Mouse (Mus musculus): Measurements from ENCODE around the gene Erf. TPM values are rescaled to one million over a fixed set of nuclear protein-coding genes. Genes with fewer than 3 reads are reported as not detected.
A peak's percentile ranks its signal among the peaks of the same experiment; 100 is the strongest.

The Erf gene
- polyA plus RNA-seq, 1 experiment = 41.1 TPM

DNA sequence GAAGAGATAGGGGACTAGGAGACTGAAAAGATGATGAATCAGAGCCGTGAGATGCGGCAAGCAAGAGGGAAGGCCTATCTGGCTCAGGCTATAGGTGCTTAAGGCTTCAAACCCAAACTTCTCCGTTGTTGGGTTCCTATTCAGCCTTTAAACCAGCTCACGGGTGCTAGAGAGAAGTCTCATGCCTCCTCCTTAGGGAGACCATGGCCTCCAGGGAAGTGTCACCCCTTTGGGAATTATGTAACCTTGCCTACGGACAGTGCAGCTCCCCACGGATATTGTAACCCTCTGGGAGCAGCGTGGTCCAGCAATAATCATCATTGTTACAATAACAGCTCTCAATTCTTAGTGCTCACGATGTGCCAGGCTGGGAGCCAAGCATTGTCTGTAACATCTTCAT, 1.3 kb upstream of the Erf start:
- DNase-seq = no peak
- WGBS = 24% methylated on average over 8 of the region's 8 CpGs
- peaks cover 16% of the 10 kb centered on the region for H3K4me1 ChIP-seq (ENCODE audit: control insufficient read depth, insufficient read depth, low read length)
- H3K4me3 ChIP-seq (replicated peaks; ENCODE audit: extremely low read depth, low read depth, low read length) = peak overlapping the region; percentile 61
- TF ChIP-seq CTCF (IDR thresholded peaks at IDR 0.05; ENCODE audit: insufficient read depth, low read length) (no peak), POLR2A (IDR thresholded peaks at IDR 0.05; ENCODE audit: borderline replicate concordance, extremely low read depth, low read depth, low read length) (0 out of 2 replicates have a peak, but pooled peaks have one; percentile 25)

DNA sequence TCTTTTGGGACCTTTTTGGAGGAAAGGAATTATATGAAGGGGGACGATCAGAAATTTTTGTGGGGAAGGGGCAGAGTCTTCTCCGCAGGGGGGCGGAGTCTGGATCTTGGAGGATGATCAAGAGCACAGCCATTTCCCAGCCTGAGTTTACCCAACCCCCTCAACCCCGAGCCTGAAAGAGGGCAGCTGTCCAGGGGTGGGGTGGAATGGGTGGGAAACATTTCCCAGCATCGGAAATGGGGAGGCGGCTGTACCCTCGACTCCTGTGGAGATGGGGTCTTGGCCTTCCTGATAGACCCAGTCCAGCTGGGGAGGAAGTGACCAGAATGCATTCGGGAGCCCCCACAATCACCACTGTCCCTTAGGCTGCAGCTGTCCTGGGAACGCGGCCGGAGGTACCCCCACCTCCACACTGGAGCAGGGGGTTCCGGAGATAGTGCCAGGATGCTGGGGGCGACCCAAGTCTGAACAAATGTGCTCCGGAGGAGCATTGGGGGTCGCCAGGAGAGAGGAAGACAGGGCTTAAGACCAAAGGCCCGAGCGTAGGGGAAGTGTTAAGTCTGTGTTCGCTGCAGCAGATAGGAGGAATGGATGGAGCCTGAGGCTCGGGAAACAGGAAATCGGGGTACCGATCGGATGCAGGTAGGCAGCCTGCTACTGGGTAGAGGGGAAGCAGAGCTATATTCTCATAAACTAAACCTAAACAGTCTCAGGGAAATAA, 670 bp upstream of the Erf start:
- peak overlapping the region; percentile 61 for H3K4me3 ChIP-seq (replicated peaks; ENCODE audit: extremely low read depth, low read depth, low read length)
- WGBS = 4% methylated on average over 22 of the region's 22 CpGs
- peak; percentile 60 for DNase-seq
- TF ChIP-seq CTCF (IDR thresholded peaks at IDR 0.05; ENCODE audit: insufficient read depth, low read length) (no peak), POLR2A (IDR thresholded peaks at IDR 0.05; ENCODE audit: borderline replicate concordance, extremely low read depth, low read depth, low read length) (0 out of 2 replicates have a peak, but pooled peaks have one; percentile 37)
- H3K4me1 ChIP-seq (ENCODE audit: control insufficient read depth, insufficient read depth, low read length) = peaks cover 19% of the 10 kb centered on the region

DNA sequence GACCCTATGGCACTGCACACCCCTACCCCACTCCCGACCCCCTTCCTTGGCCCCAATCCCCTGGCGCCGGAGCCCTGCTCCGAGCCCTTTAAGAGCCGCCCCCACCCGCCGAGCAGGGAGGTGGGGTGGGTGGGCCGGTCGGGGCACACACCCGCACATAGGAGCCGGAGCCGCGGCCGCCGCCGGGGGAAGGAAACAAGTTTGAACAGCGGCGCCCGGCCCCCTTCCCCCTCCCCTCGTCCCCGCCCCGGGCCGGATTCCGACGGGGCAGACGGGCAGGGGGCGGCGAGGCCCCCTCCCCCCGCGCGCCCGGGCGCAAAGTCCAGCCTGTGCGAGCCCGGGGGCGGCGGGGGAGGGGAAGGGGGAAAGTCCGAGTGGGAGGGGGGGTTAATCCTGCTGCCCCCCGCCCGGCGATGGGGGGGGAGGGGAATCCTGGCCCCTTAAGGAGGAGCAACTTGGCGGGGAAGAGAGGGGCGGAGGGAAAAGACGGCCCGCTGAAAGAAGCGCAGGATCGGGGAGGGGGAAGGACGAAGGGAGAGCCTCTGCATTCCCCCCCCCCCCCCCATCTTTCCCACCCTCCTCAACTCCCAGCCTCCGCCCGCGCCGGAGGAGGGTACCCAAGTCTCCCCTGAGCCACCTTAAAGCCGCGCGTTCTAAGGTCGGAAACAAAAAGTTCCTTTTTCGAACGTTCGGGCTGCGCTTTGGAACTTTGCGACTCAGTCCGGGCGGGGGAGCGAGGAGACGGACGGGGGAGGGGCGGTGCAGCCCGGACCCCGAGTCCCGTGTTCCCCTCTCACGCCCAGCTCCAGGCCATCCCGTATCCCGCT, 1.0 kb downstream of the Erf start:
- peak; percentile 72 for DNase-seq
- H3K4me1 ChIP-seq (ENCODE audit: control insufficient read depth, insufficient read depth, low read length) = peaks cover 19% of the 10 kb centered on the region
- under 1% methylated on average over 60 of the region's 73 CpGs for WGBS
- TF ChIP-seq POLR2A (IDR thresholded peaks at IDR 0.05; ENCODE audit: borderline replicate concordance, extremely low read depth, low read depth, low read length) (peak; percentile 3; the same call in 1 of the 2 replicates), CTCF (IDR thresholded peaks at IDR 0.05; ENCODE audit: insufficient read depth, low read length) (no peak)
- H3K4me3 ChIP-seq (replicated peaks; ENCODE audit: extremely low read depth, low read depth, low read length) = peak overlapping the region; percentile 74

DNA sequence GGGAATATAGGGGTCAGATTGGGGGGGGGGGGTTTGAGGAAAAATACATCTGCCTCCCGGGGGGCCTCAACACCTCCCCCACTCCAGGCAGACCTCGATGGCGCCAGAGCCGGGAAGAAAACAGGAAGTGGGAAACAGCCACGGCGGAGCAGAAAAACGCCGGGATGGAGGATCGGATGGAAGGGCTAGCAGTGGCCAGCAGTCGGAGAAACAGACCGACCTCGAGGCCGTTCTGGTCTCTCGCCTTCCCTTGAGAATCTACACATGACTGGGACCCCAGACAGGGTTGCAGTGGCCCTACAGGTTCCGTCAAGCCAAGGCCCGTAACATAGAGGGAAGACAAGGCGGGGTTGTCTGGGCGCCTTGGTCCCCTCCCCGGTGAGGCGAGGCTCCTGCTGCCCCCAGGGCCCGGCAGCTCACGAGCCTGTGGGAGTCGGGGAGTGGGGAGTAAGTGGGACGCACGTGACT, 1.7 kb downstream of the Erf start:
- WGBS = under 1% methylated on average over 24 of the region's 25 CpGs
- Histone ChIP-seq H3K4me1 (ENCODE audit: control insufficient read depth, insufficient read depth, low read length) (peaks cover 19% of the 10 kb centered on the region), H3K4me3 (replicated peaks; ENCODE audit: extremely low read depth, low read depth, low read length) (peak overlapping the region; percentile 74)
- TF ChIP-seq POLR2A (IDR thresholded peaks at IDR 0.05; ENCODE audit: borderline replicate concordance, extremely low read depth, low read depth, low read length) (peak; percentile 22; the same call in 1 of the 2 replicates), CTCF (IDR thresholded peaks at IDR 0.05; ENCODE audit: insufficient read depth, low read length) (no peak)
- DNase-seq = no peak

DNA sequence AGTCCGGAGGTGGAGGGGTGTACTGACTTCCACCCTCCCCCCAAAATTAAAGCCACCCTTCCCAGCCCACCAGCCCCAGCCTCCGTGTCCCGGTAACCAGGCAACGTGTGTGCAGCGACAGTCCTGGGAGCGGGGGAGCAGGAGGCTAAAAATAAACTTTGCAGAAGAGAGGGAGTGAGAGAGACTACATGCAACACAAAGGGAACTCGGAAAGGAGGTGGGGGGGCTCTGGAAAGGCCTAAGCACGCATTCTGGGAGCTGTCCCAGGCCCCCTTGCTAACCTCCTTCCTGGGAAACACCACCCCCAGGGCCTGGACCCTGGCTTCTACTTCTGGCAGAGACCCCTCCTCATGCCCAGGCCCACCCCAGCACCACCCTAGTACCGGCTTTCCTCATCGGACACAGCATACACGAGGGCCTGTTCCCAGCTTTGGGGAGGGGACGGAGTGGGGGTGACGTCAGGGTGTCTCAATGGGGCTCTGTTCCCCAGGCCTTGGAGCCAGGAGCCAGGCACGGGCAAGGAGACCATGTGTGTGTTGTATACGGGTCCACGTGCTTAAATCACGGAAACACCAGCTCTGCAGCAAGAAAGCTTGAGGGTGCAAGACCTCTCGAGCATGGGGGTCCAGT, 2.4 kb downstream of the Erf start:
- Histone ChIP-seq H3K4me3 (replicated peaks; ENCODE audit: extremely low read depth, low read depth, low read length) (peak overlapping the region; percentile 74), H3K4me1 (ENCODE audit: control insufficient read depth, insufficient read depth, low read length) (peaks cover 19% of the 10 kb centered on the region)
- TF ChIP-seq CTCF (IDR thresholded peaks at IDR 0.05; ENCODE audit: insufficient read depth, low read length) (no peak), POLR2A (IDR thresholded peaks at IDR 0.05; ENCODE audit: borderline replicate concordance, extremely low read depth, low read depth, low read length) (no peak)
- 2% methylated on average over 18 of the region's 18 CpGs for WGBS
- peak; percentile 43 for DNase-seq

DNA sequence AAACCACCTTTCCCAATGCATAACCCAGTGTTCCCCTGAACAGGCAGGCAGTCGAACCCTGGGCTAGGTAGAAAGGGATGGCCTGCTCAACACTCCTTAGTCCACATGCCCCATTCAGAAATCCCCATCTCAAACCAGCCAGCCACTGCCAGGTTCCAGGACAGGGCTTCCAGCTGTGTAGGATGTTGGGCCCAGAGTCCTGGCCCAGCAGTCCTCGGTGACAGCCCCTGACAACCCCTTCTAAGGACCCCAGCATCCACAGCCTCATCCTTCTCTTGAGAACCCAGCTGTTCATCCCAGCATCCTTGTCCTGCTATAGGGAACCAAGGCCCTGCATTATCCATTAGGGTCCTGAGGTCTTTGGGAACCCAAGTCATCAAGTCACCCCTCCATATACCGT, 3.1 kb downstream of the Erf start:
- no peak for DNase-seq
- Histone ChIP-seq H3K4me1 (ENCODE audit: control insufficient read depth, insufficient read depth, low read length) (peaks cover 19% of the 10 kb centered on the region), H3K4me3 (replicated peaks; ENCODE audit: extremely low read depth, low read depth, low read length) (no peak overlapping the region)
- TF ChIP-seq POLR2A (IDR thresholded peaks at IDR 0.05; ENCODE audit: borderline replicate concordance, extremely low read depth, low read depth, low read length) = no peak
- TF ChIP-seq CTCF (IDR thresholded peaks at IDR 0.05; ENCODE audit: insufficient read depth, low read length) = no peak
- 11% methylated on average over 3 of the region's 3 CpGs for WGBS

DNA sequence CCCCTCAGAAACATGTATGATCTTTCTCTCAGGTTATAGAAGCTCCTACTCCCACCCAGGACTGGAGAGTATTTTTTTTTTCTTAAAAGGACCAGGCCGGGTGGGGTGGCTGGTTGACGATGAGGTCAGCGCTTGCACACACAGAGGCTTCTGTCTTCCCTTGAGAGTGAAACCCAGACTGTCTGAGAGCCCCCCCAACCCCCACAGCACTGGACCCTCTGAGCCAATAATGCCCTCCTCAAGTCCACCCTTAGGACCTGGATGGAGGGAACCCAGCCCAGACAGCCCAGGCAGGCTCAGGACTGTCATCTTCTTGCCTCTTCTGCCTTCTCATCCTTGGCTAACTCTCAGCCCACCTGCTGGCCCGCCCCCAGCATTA, 3.8 kb downstream of the Erf start:
- H3K4me1 ChIP-seq (ENCODE audit: control insufficient read depth, insufficient read depth, low read length) = peaks cover 19% of the 10 kb centered on the region
- no peak for TF ChIP-seq CTCF (IDR thresholded peaks at IDR 0.05; ENCODE audit: insufficient read depth, low read length)
- no peak for TF ChIP-seq POLR2A (IDR thresholded peaks at IDR 0.05; ENCODE audit: borderline replicate concordance, extremely low read depth, low read depth, low read length)
- no peak for DNase-seq
- WGBS = 16% methylated on average over 4 of the region's 4 CpGs
- H3K4me3 ChIP-seq (replicated peaks; ENCODE audit: extremely low read depth, low read depth, low read length) = peak overlapping the region; percentile 25

DNA sequence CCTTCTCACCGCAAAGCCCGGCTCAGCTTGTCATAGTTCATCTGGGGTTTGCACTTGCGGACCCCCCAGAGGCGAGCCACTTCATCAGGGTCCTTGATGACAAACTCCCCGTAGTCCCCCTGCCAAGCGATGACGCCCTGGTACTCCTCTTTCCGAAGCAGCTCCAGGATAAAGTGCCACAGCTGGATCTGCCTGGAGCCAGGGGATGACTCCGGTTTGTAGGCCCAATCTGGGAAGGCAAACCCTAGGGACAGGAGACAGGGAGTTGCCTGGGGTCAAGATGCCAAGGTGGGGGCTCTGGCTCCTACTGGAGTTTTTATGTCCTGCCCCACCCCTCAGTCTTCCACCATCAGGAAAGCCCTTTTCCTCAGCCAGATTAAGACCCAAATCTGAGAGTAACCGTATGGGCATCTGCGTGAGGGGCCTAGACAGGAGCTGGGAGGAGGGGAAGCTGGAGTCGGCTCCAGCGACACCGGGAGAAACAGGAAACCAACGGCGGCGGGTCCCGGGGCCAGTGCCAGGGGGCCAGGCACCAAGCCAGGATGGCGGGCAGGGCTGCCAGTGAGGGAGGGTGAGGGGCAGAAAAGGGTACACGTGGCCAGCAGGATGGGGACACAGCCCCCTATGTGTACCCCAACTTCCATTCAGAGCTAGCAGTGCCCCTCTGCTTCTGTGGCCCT, 4.3 kb downstream of the Erf start:
- Histone ChIP-seq H3K4me1 (ENCODE audit: control insufficient read depth, insufficient read depth, low read length) (peaks cover 16% of the 10 kb centered on the region), H3K4me3 (replicated peaks; ENCODE audit: extremely low read depth, low read depth, low read length) (no peak overlapping the region)
- TF ChIP-seq POLR2A (IDR thresholded peaks at IDR 0.05; ENCODE audit: borderline replicate concordance, extremely low read depth, low read depth, low read length) = no peak
- no peak for TF ChIP-seq CTCF (IDR thresholded peaks at IDR 0.05; ENCODE audit: insufficient read depth, low read length)
- peak; percentile 63 for DNase-seq
- 28% methylated on average over 20 of the region's 20 CpGs for WGBS

Data from lung, adult 2 months (tissue).